Mouse (Mus musculus) embryonic fibroblast, embryonic 13.5 days (primary cell): Measurements from ENCODE around the gene Fbxw8. TPM values are rescaled to one million over a fixed set of nuclear protein-coding genes. Genes with fewer than 3 reads are reported as not detected.

ENCODE experiments used
- H3K27ac ChIP-seq: 2 replicates; pipeline ENCODE4 v1.5.1; 2012; ENCODE audit warnings: low read length, control low read depth, inconsistent platforms; ENCODE audit not compliant: insufficient read depth
- H3K4me1 ChIP-seq: 2 replicates; pipeline ENCODE4 v1.6.1; 2011; ENCODE audit warnings: low read length; ENCODE audit not compliant: control insufficient read depth, insufficient read depth
- H3K4me3 ChIP-seq: 2 replicates; pipeline ENCODE4 v1.5.1; 2011; ENCODE audit warnings: mild to moderate bottlenecking, control low read depth, low read length; ENCODE audit not compliant: insufficient read depth
- CTCF ChIP-seq: IDR thresholded peaks from 2 replicates; pipeline ENCODE4 v1.5.1; 2011; ENCODE audit warnings: mild to moderate bottlenecking, control low read depth, low read length, moderate library complexity, borderline replicate concordance; ENCODE audit not compliant: insufficient read depth
- POLR2A ChIP-seq: IDR thresholded peaks from 2 replicates; pipeline ENCODE4 v1.6.1; 2011; ENCODE audit warnings: low read depth, mild to moderate bottlenecking, control low read depth, low read length, moderate library complexity
- polyA plus RNA-seq: library from polyadenylated mRNA; stranded (reverse); fragments of >200 nt; gene quantifications from 2 replicates; pipeline ENCODE4 v1.2.4, GENCODE M21; 2011; ENCODE audit warnings: low read depth; ENCODE audit not compliant: missing spikeins, insufficient read length

Gene Fbxw8
- polyA plus RNA-seq, 1 experiment = 48.1 TPM

GRCm38 (mm10) chr5:118030022-118030675 is 125.1 kb downstream of the Fbxw8 start:
- H3K4me3 ChIP-seq = no peak overlapping the region
- no peak overlapping the region for H3K27ac ChIP-seq
- no peak for TF ChIP-seq CTCF
- H3K4me1 ChIP-seq = peaks cover 4% of the 10 kb centered on the region

DNA sequence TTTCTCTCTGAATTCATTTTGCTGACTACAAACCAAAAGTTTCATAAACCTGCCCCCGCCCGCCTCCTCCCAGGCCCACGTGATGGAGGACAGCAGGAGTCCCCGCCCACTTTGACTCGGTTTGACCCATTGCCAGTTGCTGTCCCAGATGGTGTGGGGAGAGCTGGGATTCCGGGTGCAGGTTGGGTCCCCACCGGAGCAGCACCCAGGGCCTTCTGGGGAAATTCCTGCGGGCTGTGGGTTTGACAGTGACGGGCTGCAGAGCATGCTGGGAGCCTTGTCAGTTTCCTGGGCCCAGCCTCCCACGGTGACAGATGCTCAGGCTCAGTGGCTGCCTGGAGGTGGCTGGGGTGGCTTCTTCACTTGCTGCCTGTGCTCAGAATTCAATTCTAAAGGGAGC is 125.8 kb downstream of the Fbxw8 start:
- H3K4me3 ChIP-seq = peak overlapping the region; percentile 25
- no peak for TF ChIP-seq POLR2A
- no peak for TF ChIP-seq CTCF
- peaks cover 4% of the 10 kb centered on the region for H3K4me1 ChIP-seq
- no peak overlapping the region for H3K27ac ChIP-seq

DNA sequence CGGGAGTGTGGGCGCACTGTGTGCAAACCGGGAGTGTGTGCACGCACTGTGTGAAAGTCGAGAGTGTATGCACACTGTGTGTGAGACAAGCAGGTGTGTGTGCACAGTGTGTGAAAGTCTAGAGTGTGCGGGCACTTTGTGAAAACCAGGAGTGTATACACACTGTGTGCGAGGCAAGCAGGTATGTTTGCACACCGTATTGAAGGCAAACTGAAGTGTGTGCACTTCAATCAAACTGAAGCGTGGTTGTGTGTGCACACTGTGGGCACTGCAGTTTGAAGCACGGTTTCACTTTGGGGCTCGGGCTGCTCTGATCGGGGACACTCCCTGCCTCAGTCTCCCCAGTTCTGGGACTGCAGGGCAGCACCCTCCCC is 126.2 kb downstream of the Fbxw8 start:
- Histone ChIP-seq H3K27ac (no peak overlapping the region), H3K4me1 (peaks cover 4% of the 10 kb centered on the region), H3K4me3 (peak overlapping the region; percentile 25)
- TF ChIP-seq CTCF = no peak
- no peak for TF ChIP-seq POLR2A

DNA sequence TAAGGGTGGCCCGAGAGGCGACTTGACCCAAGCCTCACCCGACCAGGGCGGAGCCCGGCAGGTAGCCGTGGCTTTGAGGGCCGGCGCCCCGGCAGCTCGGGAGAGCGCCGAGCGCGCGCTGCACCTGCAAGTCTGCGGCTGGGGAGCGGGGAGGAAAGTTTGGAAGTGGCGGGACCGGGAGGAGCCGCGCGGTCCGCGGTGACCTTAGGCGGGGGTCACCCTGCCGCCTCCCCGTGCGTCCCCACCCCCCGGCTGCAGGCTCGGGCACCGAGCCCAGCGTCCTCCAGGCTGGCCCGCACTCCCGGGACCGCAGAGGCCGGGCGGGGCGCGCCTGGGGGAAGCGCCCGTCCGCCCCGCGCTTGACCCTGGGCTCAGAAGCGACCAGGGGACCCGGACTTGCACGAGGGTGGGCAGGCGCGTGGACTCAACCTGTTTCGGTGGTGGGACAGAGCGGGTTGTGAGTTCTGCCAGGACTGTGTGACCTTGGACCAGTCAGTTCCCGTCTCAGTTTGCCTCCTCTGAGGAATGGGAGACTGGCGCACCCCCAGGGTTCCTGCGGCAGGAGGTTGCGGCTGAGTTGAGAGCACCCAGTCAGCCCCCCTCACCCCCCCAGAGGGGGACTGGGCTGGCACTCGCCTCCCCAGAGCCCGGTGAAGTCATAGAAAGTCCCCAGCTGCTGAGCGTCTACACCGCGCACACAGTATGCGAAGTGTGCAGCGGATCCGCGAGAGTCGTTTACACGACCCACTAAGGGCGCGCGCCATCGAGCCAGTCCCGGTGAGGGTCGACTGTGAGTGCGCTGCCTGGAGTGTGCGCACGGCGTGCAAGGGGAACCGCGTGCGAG is 126.9 kb downstream of the Fbxw8 start:
- H3K4me3 ChIP-seq = peak overlapping the region; percentile 39
- H3K27ac ChIP-seq = no peak overlapping the region
- no peak for TF ChIP-seq POLR2A
- TF ChIP-seq CTCF = no peak
- peaks cover 4% of the 10 kb centered on the region for H3K4me1 ChIP-seq

DNA sequence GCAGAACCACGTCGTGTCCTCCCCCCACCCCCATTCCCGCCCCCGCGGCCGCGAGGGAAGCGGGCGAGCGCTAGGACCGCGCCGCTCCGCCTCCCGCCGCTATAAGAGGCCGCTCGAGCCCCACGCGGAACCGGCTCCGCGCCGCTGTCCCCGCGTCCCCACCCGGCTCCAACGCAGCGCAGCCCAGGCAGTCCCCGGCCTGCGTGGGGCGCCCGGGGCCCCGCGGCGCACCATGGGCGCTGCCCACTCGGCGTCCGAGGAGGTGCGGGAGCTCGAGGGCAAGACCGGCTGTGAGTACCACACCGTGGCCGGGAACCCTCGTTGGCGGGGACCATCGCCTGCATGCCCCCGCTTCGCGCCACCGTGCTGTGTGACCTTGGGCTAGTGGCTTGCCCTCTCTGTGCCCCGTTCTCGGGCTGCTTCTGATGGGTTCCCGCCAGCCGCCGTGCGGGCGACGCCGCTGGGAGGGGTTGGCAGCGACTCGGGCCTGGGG is 127.5 kb downstream of the Fbxw8 start, which contains the start of gene Tesc:
Gene Tesc, plus strand, starts transcription at position 46 of the 493 bp plus-strand sequence.
- Histone ChIP-seq H3K4me3 (peak within 1 kb of the TSS; percentile 39), H3K4me1 (peaks cover 4% of the 10 kb centered on the region), H3K27ac (no peak within 1 kb of the TSS)
- no peak for TF ChIP-seq POLR2A
- no peak for TF ChIP-seq CTCF

- Histone ChIP-seq H3K27ac (no peak overlapping the region), H3K4me1 (peaks cover 4% of the 10 kb centered on the region), H3K4me3 (peak overlapping the region; percentile 10; the same call in 1 of the 2 replicates)
- TF ChIP-seq CTCF (no peak), POLR2A (no peak)
These were observed 128.1 kb downstream of the Fbxw8 start for GRCm38 (mm10) chr5:118027101-118027697.

- Histone ChIP-seq H3K4me1 (peaks cover 4% of the 10 kb centered on the region), H3K27ac (no peak overlapping the region), H3K4me3 (no peak overlapping the region)
- TF ChIP-seq POLR2A (no peak), CTCF (no peak)
These were observed 128.9 kb downstream of the Fbxw8 start for GRCm38 (mm10) chr5:118026343-118026742.

GRCm38 (mm10) chr5:118025880-118026279 is 129.4 kb downstream of the Fbxw8 start:
- H3K4me1 ChIP-seq = peaks cover 4% of the 10 kb centered on the region
- no peak overlapping the region for H3K27ac ChIP-seq
- TF ChIP-seq CTCF (no peak), POLR2A (no peak)
- no peak overlapping the region for H3K4me3 ChIP-seq

GRCm38 (mm10) chr5:118023053-118023452 is 132.2 kb downstream of the Fbxw8 start:
- H3K4me3 ChIP-seq = no peak overlapping the region
- H3K27ac ChIP-seq = no peak overlapping the region
- H3K4me1 ChIP-seq = no peaks in the 10 kb centered on the region
- no peak for TF ChIP-seq POLR2A
- no peak for TF ChIP-seq CTCF
